Mouse (Mus musculus) layer of hippocampus, adult 2 months (tissue): ENCODE measurements around the gene Dennd2c. TPM values are rescaled to one million over a fixed set of nuclear protein-coding genes. Genes with fewer than 3 reads are reported as not detected.
"Not testable (repeated sequence)": the region's sequence is repeated elsewhere in the genome, so short reads cannot be mapped to it uniquely, and the experiment has no call there.

Experiments used
- DNase-seq, 2 experiments: peaks; one replicate each; pipeline ENCODE4 v3.0.0; 2022; ENCODE audit warnings: low spot score in 2 of 2
- H3K27ac ChIP-seq: fragments of 200-600 bp; 2 replicates; pipeline ENCODE4 v1.8.1; 2022
- H3K4me3 ChIP-seq: fragments of 200-600 bp; 2 replicates; pipeline ENCODE4 v1.8.1; 2022; ENCODE audit warnings: mild to moderate bottlenecking
- CTCF ChIP-seq: fragments of 200-600 bp; conservative IDR thresholded peaks from 2 replicates; pipeline ENCODE4 v1.8.1; 2022; ENCODE audit warnings: antibody characterized with exemption, mild to moderate bottlenecking, moderate library complexity
- total RNA-seq, 2 experiments: library from RNA; stranded (reverse); gene quantifications; 2 replicates each; pipeline ENCODE4 v1.2.3; 2021

Gene Dennd2c
- total RNA-seq, 2 experiments from 2014 or later, result 0.28 to 0.54 TPM

- H3K27ac ChIP-seq, result no peak overlapping the region
- H3K4me3 ChIP-seq, result no peak overlapping the region
- TF ChIP-seq CTCF, result no peak
- no peak for DNase-seq
Measured at GRCm38 (mm10) chr3:103148941-103149340, 46.5 kb downstream of the Dennd2c start.

GRCm38 (mm10) chr3:103153761-103154160 is 51.4 kb downstream of the Dennd2c start:
- DNase-seq, result no peak
- H3K4me3 ChIP-seq, result no peak overlapping the region
- TF ChIP-seq CTCF, result peak; percentile 64
- H3K27ac ChIP-seq, result no peak overlapping the region

GRCm38 (mm10) chr3:103159232-103159900 is 57.0 kb downstream of the Dennd2c start:
- DNase-seq, result no peak
- TF ChIP-seq CTCF, result no peak
- no peak overlapping the region for H3K27ac ChIP-seq
- no peak overlapping the region for H3K4me3 ChIP-seq

GRCm38 (mm10) chr3:103169771-103170170 is 67.4 kb downstream of the Dennd2c start:
- no peak overlapping the region for H3K4me3 ChIP-seq
- H3K27ac ChIP-seq, result no peak overlapping the region
- TF ChIP-seq CTCF, result peak; percentile 88
- DNase-seq, result peak; percentile 67 to 84

- peak; percentile 98 to 99 for DNase-seq
- peak; percentile 53 for TF ChIP-seq CTCF
- peak within 1 kb of the TSS; percentile 88 for H3K27ac ChIP-seq
- peak within 1 kb of the TSS; percentile 66 for H3K4me3 ChIP-seq
Measured at GRCm38 (mm10) chr3:103171505-103172267, 69.3 kb downstream of the Dennd2c start, which contains the start of gene Bcas2. Gene Bcas2, plus strand, starts transcription at chr3:103171655.

- no peak for DNase-seq
- TF ChIP-seq CTCF, result no peak
- Histone ChIP-seq H3K4me3 (peak overlapping the region; percentile 66), H3K27ac (no peak overlapping the region)
Measured at GRCm38 (mm10) chr3:103172615-103173014, 70.2 kb downstream of the Dennd2c start.

GRCm38 (mm10) chr3:103176740-103177139 is 74.3 kb downstream of the Dennd2c start:
- no peak for TF ChIP-seq CTCF
- H3K27ac ChIP-seq, result no peak overlapping the region
- H3K4me3 ChIP-seq, result no peak overlapping the region
- DNase-seq, result no peak

- TF ChIP-seq CTCF, result no peak
- no peak overlapping the region for H3K27ac ChIP-seq
- no peak overlapping the region for H3K4me3 ChIP-seq
- DNase-seq, result no peak
Measured at GRCm38 (mm10) chr3:103179527-103179926, 77.1 kb downstream of the Dennd2c start.

GRCm38 (mm10) chr3:103181171-103181570 is 78.8 kb downstream of the Dennd2c start:
- peak; percentile 45 for TF ChIP-seq CTCF
- no peak overlapping the region for H3K27ac ChIP-seq
- DNase-seq, result no peak
- no peak overlapping the region for H3K4me3 ChIP-seq

- no peak for TF ChIP-seq CTCF
Measured at GRCm38 (mm10) chr3:103182821-103183220, 80.4 kb downstream of the Dennd2c start.

GRCm38 (mm10) chr3:103184467-103184866 is 82.1 kb downstream of the Dennd2c start:
- peak; percentile 72 for TF ChIP-seq CTCF
- DNase-seq, H3K27ac ChIP-seq: not testable (repeated sequence)

More at GRCm38 (mm10) chr3:103182821-103183220, 80.4 kb downstream of the Dennd2c start:
- Histone ChIP-seq H3K27ac (no peak overlapping the region), H3K4me3 (no peak overlapping the region)
- DNase-seq, result no peak

GRCm38 (mm10) chr3:103188451-103188850 is 86.0 kb downstream of the Dennd2c start:
- Histone ChIP-seq H3K27ac (no peak overlapping the region), H3K4me3 (no peak overlapping the region)
- TF ChIP-seq CTCF, result no peak
- DNase-seq, result no peak

More at GRCm38 (mm10) chr3:103184467-103184866, 82.1 kb downstream of the Dennd2c start:
- H3K4me3 ChIP-seq, result not testable (repeated sequence)

GRCm38 (mm10) chr3:103188856-103189255 is 86.5 kb downstream of the Dennd2c start:
- no peak for DNase-seq
- H3K27ac ChIP-seq, result no peak overlapping the region
- H3K4me3 ChIP-seq, result no peak overlapping the region
- no peak for TF ChIP-seq CTCF
